Mouse (Mus musculus) embryonic fibroblast, embryonic 13.5 days (primary cell): ENCODE measurements at regions not wholly inside any gene's neighbourhood (a gene's known extent, or its start where the extent isn't known, plus 50 kb on each side); places are given as distances from the start of the nearest gene placed in this dataset.

Experiments
- H3K27ac ChIP-seq: 2 replicates; pipeline ENCODE4 v1.5.1; 2012; ENCODE audit warnings: low read length, control low read depth, inconsistent platforms; ENCODE audit not compliant: insufficient read depth
- H3K4me1 ChIP-seq: 2 replicates; pipeline ENCODE4 v1.6.1; 2011; ENCODE audit warnings: low read length; ENCODE audit not compliant: control insufficient read depth, insufficient read depth
- H3K4me3 ChIP-seq: 2 replicates; pipeline ENCODE4 v1.5.1; 2011; ENCODE audit warnings: mild to moderate bottlenecking, control low read depth, low read length; ENCODE audit not compliant: insufficient read depth
- CTCF ChIP-seq: IDR thresholded peaks from 2 replicates; pipeline ENCODE4 v1.5.1; 2011; ENCODE audit warnings: mild to moderate bottlenecking, control low read depth, low read length, moderate library complexity, borderline replicate concordance; ENCODE audit not compliant: insufficient read depth
- POLR2A ChIP-seq: IDR thresholded peaks from 2 replicates; pipeline ENCODE4 v1.6.1; 2011; ENCODE audit warnings: low read depth, mild to moderate bottlenecking, control low read depth, low read length, moderate library complexity

GRCm38 (mm10) chr13:83394773-83395172, 109.1 kb upstream of the Mef2c start:
- Histone ChIP-seq H3K27ac (no peak overlapping the region), H3K4me1 (no peaks in the 10 kb centered on the region), H3K4me3 (no peak overlapping the region)
- no peak for TF ChIP-seq CTCF
- no peak for TF ChIP-seq POLR2A

DNA sequence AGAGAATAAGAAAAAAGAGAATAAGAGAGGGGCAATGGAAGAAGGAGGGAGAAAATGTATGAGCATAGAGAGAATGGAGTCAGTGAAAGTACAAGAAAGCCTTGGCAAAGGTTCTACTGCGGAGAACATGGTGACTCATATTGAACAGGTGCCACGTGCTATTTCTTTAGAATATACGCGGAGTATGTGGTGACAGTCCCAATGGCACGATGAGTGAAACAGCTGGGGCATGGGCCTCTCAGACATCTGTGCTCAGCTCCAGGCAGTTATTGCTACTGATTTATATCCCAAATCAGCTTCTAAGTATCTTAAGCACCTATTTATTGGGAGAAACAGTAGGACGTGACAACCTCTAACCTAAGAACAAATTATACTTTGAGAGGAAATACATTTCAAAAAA, 104.5 kb upstream of the Mef2c start:
- no peak overlapping the region for H3K27ac ChIP-seq
- TF ChIP-seq CTCF (no peak), POLR2A (no peak)

GRCm38 (mm10) chr13:83439619-83440436, 64.0 kb upstream of the Mef2c start:
- TF ChIP-seq CTCF (no peak), POLR2A (no peak)
- no peak overlapping the region for H3K27ac ChIP-seq
- H3K4me3 ChIP-seq = no peak overlapping the region
- no peaks in the 10 kb centered on the region for H3K4me1 ChIP-seq

More for the DNA sequence above, 104.5 kb upstream of the Mef2c start:
- Histone ChIP-seq H3K4me1 (no peaks in the 10 kb centered on the region), H3K4me3 (no peak overlapping the region)

GRCm38 (mm10) chr13:83444277-83444676, 59.6 kb upstream of the Mef2c start:
- TF ChIP-seq POLR2A (no peak), CTCF (no peak)
- Histone ChIP-seq H3K27ac (no peak overlapping the region), H3K4me3 (no peak overlapping the region), H3K4me1 (no peaks in the 10 kb centered on the region)

GRCm38 (mm10) chr13:83450820-83451219, 53.0 kb upstream of the Mef2c start:
- no peak overlapping the region for H3K27ac ChIP-seq
- TF ChIP-seq CTCF (no peak), POLR2A (no peak)

GRCm38 (mm10) chr13:83452987-83453386, 50.8 kb upstream of the Mef2c start:
- no peaks in the 10 kb centered on the region for H3K4me1 ChIP-seq
- TF ChIP-seq CTCF = no peak
- no peak for TF ChIP-seq POLR2A
- no peak overlapping the region for H3K4me3 ChIP-seq
- no peak overlapping the region for H3K27ac ChIP-seq

More at GRCm38 (mm10) chr13:83450820-83451219, 53.0 kb upstream of the Mef2c start:
- Histone ChIP-seq H3K4me1 (no peaks in the 10 kb centered on the region), H3K4me3 (no peak overlapping the region)
